Mouse (Mus musculus) heart, adult 2 months (tissue): Measurements from ENCODE around the gene Lamc2.

Source experiments
- CTCF ChIP-seq: fragments of 200-600 bp; IDR thresholded peaks from 2 replicates; pipeline ENCODE4 v1.8.1; 2022; ENCODE audit warnings: antibody characterized with exemption, mild to moderate bottlenecking, moderate library complexity
- EP300 ChIP-seq: fragments of 200-500 bp; IDR thresholded peaks from 2 replicates; pipeline ENCODE4 v1.6.1; 2011; ENCODE audit warnings: low read depth, low read length, control low read depth; ENCODE audit not compliant: insufficient read depth
- POLR2A ChIP-seq: fragments of 200-500 bp; IDR thresholded peaks from 2 replicates; pipeline ENCODE4 v1.6.1; 2011; ENCODE audit warnings: mild to moderate bottlenecking, low read depth, low read length, control low read depth; ENCODE audit not compliant: insufficient read depth

DNA sequence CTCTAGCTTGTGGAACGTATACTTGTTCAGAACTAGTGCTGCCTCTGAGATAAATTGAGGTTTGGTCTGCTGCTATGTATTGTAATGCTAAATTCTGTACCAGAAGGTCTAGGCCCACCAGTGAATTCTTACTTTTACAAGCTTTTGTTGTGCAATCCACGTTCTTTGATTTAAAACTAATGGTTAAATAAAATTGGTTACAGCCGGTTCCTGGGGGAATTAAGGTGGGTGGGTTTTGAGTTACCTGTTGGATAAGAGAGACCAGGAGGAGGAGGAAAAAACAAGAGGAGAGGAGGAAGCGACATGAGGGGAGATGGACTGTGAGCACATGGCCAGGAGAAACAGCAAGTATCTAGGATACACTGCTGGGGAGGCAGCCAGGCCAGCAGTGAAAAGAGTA is 30.3 kb upstream of the Lamc2 start:
- TF ChIP-seq CTCF (no peak), EP300 (no peak), POLR2A (no peak)
